Mouse (Mus musculus): Measurements from ENCODE around the gene Cmtm6. TPM values are rescaled to one million over a fixed set of nuclear protein-coding genes. Genes with fewer than 3 reads are reported as not detected.
"Not testable (repeated sequence)": the region's sequence is repeated elsewhere in the genome, so short reads cannot be mapped to it uniquely, and the experiment has no call there.

Gene Cmtm6
- 1 to 10 TPM; 5.8 to 7.4 TPM for total RNA-seq (2021)
- long read RNA-seq, experiment 1, transcript Cmtm6-201 (4 exons, 3,383 nt): major isoform, 18 of 21 reads
- long read RNA-seq, experiment 1, partial matches to known transcripts: 0 of 21 reads
- long read RNA-seq, experiment 1, other reads (novel, unspliced or antisense): 3 of 21 reads
- long read RNA-seq, experiment 2, transcript Cmtm6-201 (4 exons, 3,383 nt): major isoform, 18 of 20 reads
- long read RNA-seq, experiment 2, partial matches to known transcripts: 1 of 20 reads
- long read RNA-seq, experiment 2, other reads (novel, unspliced or antisense): 1 of 20 reads

DNA sequence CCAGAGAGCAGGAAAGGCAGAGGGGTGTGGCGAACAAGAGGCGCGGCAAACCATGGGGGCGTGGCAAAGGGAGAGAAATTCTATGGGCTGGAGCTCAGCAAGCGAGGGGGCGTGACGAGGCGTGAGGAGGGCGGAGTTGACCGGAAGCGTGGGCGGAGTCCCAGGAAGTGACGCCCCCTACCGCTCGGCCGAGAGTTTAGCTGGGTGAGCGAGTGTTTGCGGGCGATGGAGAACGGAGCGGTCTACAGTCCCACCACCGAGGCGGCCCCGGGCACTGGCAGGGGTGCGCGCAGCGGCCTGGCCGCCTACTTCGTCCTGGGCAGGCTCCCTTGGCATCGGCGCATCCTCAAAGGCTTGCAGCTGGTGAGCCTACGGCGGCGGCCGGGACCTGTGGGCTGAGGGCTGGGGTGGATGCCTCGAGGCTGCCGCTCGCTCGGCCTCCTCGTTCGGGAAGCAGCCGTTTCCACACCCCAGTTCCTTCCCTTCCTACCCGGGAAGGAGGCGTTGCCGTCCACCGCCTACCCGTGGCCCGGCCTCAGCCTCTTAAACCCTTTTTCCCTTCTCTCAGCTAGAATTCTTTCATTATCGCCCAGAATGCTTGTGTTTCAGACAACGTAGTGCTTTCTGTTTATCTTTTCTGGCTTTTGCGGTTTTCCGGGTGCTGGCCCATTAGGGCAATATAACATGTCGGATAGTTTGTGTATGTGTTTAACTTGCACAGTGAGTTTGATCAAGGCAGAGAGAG lies at the start of gene Cmtm6:
TSS of gene Cmtm6 (plus strand) at position 106 of the 745 bp plus-strand sequence.
- DNase-seq (ENCODE audit: low spot score): peak; percentile 98

DNA sequence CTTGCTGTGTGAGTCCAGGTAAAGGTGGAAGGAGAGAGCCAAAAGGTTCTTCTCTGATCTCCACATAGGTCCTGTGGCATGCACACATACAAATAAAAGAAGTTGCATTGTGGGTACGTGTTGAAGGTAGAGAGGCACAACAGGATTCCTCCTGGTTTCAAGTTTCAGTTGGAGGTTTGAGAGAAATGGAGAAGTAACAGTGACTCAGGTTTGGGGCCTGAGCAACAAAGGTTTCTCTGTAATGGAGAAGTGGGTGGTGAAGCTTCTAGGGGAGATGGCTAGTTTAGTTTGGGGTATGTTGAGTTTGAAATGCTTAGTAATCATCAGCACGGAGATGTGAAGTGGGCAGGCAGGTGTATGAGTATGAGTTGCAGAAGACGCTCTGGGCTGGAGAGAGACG lies 48.7 kb upstream of the Cmtm6 start:
- DNase-seq (ENCODE audit: low spot score): no peak

DNA sequence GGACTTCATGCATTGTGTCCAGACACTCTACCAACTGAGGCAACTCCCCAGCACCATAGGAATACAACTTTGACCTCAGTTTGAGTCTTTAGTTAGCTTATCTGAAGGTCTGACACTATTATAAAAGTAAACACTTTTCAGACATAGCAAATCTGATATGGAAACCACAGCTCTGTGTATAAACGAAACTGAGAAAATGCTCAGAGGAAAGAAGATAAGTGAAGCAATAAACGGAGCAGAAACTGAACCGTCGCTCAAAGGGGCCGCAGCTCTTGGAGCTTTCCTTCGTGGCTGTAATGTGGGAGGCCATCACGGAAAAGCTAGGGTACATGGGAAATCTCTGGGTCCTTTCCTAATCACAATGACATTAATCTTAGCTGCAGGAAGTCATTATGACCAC lies 44.7 kb upstream of the Cmtm6 start:
- DNase-seq (ENCODE audit: low spot score): no peak

DNA sequence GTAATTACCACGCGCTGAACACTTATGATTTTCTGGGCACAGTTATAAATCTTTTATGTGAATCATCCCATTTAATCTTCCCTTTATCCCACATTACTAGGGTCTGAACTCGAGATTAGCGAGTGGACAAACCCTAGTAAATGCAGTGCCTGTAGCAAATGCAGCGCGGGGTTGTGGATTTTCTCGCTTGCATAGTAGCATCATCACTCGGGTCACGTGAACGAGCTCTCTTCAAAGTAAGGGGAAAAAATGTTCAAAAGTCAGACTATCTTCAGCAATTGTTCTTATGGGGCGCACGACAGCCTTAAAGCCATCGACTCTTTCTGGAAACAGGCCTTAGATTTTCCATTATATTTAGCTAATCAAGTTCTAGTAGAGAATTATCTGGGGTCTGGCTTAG lies 43.3 kb upstream of the Cmtm6 start:
- DNase-seq (ENCODE audit: low spot score): no peak

DNA sequence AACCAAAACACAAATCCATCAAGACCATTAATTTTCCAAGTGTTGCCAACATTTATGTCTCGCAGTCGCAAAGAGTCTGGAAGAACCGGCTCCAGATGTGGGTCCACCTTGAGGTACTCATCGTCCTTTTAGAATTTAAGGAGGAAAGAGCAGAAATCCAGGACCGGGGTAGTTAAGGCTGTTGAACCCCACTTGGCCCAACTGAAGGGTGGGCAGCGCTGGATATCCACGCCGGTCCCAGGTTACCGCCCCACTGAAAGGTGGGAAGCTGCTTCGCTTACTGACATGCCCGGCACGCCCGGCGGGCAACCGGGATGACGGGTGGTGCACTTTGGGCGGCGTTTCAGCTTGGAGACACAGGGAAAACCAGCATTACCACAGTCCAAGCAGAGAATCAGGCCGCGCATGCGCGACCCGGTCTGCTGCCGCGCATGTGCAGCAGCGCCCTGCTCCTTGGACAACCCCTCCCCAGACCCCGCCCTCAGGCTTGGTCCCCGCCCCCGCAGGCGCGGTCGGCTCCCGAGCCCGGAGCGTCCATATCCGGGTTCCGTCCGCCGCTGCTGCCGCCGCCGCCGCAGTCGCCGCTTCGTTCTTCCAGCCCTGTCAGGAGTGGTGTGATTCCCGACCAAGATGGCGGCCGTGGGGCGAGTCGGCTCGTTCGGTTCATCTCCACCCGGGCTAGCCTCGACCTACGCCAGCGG lies 42.5 kb upstream of the Cmtm6 start, which contains the start of gene Dync1li1:
TSS of gene Dync1li1 (plus strand) at position 539 of the 701 bp plus-strand sequence.
- peak; percentile 96 for DNase-seq (ENCODE audit: low spot score)

DNA sequence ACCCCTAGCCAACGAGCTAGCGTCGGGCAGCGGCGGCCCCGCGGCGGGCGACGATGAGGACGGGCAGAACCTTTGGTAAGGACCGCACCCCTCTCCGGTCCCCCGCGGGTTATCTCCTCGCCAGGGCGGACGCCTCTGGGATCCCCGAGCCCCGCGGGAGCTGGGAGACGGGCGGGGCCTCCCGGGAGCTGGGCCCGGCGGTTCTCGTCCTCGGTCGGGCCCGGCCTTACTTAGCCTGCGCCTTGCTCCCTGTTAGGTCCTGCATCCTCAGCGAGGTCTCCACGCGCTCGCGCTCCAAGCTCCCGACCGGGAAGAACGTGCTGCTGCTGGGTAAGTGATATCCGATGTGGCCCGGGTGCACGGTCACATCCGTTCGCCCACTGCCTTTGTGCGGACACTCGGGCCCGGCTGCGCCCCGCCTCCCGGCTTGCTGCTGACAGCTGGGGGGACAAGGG lies 41.9 kb upstream of the Cmtm6 start:
- DNase-seq (ENCODE audit: low spot score): no peak

DNA sequence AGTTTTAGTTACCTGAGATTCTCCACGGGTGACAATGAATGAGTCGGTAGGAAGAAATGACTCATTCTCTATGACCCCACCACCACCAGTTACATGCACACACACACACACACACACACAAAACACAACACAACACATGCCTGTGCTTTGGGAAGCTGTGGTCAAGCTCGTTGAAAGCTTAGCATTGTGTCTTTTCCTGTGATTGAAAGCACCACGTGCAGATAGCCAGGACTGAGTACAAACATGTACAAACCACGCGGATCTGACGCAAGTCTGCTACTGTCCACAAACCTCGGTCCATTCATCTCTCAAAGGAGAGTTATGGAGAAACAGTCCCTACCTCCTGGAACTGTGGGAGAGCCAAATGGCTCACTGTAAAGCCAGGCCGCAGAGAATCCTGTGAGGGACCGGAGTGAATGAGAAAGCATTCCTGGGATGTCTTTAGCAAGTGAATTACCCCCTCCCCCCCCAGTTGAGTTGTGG lies 40.8 kb upstream of the Cmtm6 start:
- DNase-seq (ENCODE audit: low spot score): no peak

DNA sequence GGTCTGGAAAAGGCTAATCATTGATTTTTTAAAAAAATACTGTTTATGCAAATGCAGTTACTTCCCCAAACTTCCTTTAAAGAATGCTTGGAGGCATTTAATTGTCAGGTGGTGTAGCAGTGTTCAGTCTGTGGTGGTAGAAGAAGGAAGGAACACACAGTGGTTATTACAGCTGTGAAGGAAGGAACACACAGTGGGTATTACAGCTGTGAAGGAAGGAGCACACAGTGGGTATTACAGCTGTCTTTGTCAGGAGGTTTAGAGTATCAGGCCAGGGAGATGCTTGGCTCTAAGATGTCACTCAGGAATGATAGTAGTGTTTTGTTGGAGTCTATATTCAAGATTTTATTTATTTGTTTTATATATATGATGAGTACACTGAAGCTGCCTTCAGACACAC lies 39.8 kb upstream of the Cmtm6 start:
- DNase-seq (ENCODE audit: low spot score): no peak

DNA sequence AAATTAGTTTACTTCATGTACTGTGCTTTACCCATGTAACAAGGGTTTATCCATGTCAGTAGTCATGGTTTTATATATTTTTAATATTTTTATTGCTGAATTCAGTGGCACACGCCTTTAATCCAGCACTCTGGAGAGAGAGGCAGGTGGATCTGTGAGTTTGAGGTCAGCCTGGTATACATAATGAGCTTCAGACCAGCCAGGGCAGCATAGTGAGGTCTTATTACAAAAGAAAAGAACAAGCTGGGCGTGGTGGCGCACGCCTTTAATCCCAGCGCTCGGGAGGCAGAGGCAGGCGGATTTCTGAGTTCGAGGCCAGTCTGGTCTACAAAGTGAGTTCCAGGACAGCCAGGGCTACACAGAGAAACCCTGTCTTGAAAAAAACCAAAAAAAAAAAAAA lies 35.3 kb upstream of the Cmtm6 start:
- DNase-seq (ENCODE audit: low spot score): not testable (repeated sequence)

DNA sequence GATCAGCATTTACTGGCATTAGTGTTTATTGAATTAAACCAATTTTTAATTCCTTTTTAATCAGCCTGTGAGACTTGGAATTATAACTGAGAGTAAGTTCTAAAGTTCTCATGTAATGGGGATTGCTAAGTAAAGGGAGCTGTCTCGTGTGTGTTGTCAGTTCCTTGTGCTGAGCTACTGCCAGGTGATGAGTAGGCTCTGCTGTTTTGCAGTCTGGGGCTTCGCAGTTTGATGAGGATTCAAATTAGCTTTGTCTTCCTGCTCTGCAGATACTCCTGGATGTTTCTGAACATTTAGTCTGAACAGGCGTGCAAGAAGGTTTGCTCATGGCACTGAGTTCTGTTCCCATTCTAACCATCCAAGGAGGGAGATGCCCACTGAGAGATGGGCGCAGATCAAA lies 33.8 kb upstream of the Cmtm6 start:
- DNase-seq (ENCODE audit: low spot score): no peak

DNA sequence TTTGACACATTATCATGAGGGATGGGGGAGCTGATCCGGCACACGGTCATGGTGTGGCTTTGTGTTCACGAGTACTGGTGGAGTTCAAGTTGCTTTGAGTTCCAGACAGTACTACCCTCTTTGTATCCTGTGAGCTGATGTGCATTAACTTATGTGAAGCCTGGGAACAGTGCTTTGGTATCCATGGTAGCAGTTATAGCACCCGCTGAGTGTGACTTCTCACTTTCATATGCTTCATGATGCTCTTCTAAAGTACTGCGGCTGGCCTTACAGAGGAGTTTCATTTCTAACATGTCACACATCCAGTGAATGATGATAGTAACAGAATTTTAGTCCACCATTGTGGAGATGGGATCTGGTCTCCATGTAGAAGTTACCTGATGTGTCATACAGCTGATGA lies 33.0 kb upstream of the Cmtm6 start:
- no peak for DNase-seq (ENCODE audit: low spot score)

DNA sequence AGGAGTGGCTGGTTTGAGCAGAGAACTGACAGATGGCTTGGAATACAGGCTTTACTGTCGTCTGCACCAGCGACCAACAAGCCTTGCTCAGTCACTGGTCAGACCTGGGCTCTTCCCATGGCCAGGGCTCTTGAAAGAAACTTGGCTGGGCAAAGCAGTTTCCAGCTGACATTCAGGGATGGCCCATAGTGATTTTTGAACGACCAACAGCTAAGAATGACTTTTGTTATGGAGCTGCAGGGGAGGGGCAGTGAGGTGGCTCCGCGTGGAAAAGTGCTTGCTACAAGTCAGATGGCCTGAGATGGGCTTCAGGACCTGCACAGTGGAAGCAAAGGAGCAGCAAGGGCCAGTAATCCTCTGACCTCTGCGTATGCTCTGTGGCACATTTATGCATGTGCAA lies 31.7 kb upstream of the Cmtm6 start:
- DNase-seq (ENCODE audit: low spot score): no peak

DNA sequence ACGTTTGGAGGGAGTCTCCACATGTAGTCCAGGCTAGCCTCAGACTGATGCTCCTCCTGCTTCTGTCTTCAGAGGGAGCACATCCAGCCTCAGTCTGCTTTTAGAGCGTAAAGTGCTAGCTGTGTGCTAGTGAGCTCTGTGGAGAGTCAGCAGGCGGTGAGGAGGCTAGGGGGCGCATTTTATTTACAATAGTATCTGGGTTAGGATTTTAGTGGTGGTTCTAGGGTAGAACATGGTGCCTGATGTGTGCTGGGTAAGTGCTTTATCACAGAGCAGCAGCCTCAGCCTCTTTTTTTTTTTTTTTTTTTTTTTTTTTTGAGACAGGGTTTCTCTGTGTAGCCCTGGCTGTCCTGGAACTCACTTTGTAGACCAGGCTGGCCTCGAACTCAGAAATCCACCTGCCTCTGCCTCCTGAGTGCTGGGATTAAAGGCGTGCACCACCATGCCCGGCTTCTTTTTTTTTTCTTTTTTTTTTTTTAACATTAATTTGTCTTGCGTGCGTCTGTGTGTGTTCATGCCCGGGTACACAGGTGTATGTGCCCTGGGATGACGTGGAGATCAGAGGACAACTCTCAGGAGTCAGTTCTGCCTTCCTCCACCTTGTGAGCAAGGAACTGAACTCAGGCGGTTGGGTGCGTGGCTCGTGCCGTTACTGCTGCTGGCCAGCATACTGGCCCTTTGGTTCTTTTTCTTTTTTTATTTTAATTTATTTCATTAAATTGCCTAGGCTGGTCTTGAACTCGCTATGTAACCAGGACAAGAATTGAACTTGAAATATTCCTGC lies 30.8 kb upstream of the Cmtm6 start:
- no peak for DNase-seq (ENCODE audit: low spot score)

DNA sequence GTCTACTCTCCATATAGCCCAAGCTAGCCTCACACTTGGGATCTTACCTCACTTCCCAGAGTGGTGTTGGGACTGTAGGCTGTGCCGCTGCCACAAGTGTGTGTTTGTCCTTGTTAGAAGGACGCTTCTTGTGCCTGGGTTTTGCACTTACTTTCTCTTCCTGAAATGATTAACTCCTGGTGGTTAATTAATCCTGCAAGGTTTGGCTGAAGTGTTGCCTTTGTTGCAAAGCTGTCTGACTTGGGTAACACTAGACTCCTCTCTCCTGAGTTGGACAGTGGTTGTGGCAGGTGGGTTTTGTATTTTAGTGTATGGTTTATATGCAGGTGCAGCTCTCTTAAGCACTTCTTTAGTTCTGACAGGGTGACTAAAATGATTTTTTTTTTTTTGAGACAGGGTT lies 29.9 kb upstream of the Cmtm6 start:
- DNase-seq (ENCODE audit: low spot score): no peak

DNA sequence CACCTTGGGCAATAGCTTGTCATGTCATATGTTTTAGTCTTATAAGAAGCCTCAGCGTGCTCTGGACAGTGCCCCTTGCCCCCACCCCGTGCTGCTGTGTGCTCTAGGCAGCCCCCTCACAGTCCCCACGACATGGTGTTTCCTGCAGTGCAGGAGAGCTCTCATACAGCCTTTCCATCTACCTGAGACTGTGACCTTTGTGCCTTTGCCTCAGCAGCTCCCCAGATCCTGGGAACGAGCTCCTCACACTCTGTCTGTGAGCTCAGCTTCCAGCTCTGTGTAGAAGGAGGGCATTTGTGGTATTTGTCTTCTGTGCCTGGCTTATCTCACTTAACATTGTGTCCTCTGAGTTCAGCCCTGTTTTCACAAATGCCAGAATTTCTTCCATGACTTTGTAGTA lies 29.0 kb upstream of the Cmtm6 start:
- DNase-seq (ENCODE audit: low spot score): no peak

DNA sequence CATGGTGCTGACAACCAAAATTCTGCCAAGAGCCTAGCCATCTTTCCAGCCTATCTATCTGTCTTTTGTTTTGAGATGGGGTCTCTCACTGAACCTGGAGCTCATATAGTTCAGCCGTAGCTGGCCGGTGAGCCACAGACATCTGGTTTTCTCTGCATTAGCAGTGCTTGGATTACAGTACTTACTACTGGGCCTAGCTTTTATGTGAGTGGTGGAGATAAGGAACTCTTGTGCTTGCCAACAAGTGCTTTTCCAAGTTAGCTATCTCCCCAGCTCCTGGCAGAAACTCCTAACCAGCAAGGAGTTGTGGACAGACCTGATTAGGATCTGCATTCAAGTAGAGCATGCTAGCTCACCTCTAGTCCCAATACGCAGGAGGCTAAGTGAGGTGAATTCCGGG lies 23.1 kb upstream of the Cmtm6 start:
- DNase-seq (ENCODE audit: low spot score): no peak

DNA sequence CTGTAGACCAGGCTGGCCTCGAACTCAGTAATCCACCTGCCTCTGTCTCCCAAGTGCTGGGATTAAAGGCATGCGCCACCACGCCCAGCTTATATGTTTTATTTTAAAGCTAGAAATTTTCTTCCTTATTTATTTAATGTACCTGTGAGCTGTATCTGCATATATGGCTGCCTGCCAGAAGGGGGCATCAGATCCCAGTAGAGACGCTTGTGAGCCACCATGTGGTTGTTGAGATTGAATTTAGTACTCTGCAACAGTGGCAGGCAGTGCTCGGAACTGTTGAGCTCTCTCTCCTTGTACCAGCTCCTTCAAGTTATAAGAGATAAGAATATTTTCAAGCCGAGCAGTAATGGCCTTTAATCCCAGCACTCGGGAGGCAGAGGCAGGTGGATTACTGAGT lies 20.6 kb upstream of the Cmtm6 start:
- DNase-seq (ENCODE audit: low spot score): no peak

DNA sequence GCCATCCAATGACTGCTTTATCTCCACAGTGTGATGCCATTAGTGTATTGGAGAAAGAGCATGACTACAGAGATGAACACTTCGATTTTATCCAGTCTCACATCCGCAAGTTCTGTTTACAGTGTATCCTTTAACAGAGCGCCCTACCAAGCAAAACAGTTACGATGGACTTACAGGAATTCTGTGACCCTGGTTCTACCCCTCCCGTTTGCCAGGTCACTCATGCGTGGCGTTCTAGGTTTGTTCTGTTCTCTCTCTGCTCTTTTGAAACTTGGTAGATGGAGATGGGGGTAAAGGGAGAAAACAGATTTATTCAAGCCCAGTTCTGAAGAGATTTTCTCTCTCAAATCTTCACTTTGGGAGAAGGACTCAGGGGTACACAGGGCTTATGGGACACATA lies 17.4 kb upstream of the Cmtm6 start:
- no peak for DNase-seq (ENCODE audit: low spot score)

DNA sequence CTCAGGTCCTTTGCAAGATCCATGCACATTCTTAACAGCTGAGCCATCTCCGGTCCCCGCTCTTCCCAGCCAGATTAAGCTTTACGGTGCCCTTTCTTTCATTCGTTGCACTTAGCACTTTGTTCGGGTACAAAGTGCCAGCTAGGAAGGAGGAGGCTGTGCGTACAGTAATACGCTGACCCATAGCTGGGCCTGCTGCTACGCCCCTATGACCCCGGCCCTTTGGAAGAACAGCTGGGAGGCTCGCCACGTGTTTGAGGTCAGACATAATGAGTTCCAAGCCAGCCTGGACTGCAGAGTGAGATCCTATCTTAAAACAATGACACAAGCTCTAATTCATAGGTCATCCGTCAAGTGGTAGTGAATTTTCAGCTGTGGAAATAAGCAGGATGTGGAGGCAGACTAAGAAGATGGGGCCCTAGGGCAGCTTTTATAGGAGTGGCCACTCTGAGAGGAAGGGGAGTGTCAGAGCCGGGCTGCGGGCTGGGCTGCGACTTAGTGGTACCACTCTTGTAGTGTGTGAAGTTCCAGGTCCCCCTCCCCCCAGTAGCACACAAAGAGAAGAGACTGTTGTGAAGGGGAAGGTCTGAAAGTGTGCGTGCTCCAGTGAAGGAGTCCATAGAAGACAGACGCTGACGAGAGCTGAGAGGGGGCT lies 14.1 kb upstream of the Cmtm6 start:
- no peak for DNase-seq (ENCODE audit: low spot score)

DNA sequence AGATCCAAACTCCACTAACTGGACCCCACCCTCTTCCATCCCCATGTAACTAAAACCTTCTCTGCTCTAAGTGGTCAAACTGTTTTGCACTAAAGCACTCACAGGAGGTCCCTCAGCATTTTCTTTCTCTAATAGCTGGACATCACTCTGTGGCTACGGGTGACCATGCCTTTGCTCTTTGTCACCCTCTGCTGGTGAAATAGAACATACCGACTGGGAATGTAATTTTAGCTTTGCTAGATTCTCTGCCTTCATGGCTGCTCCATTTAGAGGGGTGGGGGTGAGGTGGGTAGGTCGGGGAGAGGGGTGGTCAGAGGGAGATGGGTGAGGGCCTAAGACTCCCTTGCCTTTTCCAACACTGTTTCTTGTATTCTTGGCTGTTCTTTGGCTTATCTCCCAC lies 3.6 kb upstream of the Cmtm6 start:
- DNase-seq (ENCODE audit: low spot score): peak; percentile 62

DNA sequence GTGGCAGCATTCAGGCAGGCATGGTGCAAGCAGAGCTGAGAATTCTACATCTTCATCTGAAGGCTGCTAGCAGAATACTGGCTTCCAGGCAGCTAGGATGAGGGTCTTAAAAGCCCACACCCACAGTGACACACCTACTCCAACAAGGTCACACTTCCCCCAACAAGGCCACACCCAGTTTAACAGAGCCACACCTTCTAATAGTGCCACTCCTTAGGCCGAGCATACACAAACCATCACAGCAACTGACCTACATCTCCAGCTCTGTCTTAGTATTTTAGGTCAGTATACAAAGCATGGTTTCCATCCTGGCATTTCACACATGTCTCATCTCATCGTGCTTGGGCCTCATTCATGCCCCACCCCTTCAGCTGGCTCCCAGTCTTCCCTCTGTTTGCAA lies 2.5 kb upstream of the Cmtm6 start:
- DNase-seq (ENCODE audit: low spot score): not testable (repeated sequence)
